Comparison of ENCODE assay signal across 8 mouse cellular contexts in genomic region chr10:127194428-127195327, GRCm38 (mm10). TPM values are rescaled to one million over a fixed set of nuclear protein-coding genes. Genes with fewer than 3 reads are reported as not detected.
DNase-seq lines count a peak whose midpoint lies in the region; ATAC-seq and TF ChIP-seq lines count a peak whose summit lies in the region.

No protein-coding gene starts in this region.

- no peaks in the 10 kb centered on the region for H3K27me3 ChIP-seq in heart, adult 2 months (ENCODE audit: control insufficient read depth, insufficient read depth, low read length)
- no peaks in the 10 kb centered on the region for H3K27me3 ChIP-seq in intestine, postnatal 0 days (replicated peaks; ENCODE audit: control insufficient read depth, insufficient read depth, low read length)

- DNase-seq in 416B (ENCODE audit: low read depth) = peak; percentile 64
- DNase-seq in adipocyte (ENCODE audit: low spot score) = peak; percentile 81
- peak; percentile 65 for DNase-seq in embryo, embryonic 9.5 days (ENCODE audit: extremely low spot score)
- peak; percentile 82 for DNase-seq in heart, adult 2 months
- DNase-seq in lung, adult 18-20 months = peak; percentile 72 to 78
- no peak for DNase-seq in layer of hippocampus, adult 8-10 months (ENCODE audit: low spot score in 2 of 2)

- peak; percentile 46 for TF ChIP-seq POLR2A in heart, adult 2 months (IDR thresholded peaks at IDR 0.05; ENCODE audit: insufficient read depth, low read depth, low read length)

- no peak for TF ChIP-seq CTCF in heart, adult 2 months (IDR thresholded peaks at IDR 0.05)
- TF ChIP-seq CTCF in intestine, postnatal 0 days (IDR thresholded peaks at IDR 0.05; ENCODE audit: low read depth) = no peak

- no peak for TF ChIP-seq EP300 in heart, adult 2 months (IDR thresholded peaks at IDR 0.05; ENCODE audit: insufficient read depth, low read depth, low read length)

- H3K27ac ChIP-seq in heart, adult 2 months = peak overlapping the region; percentile 91
- H3K27ac ChIP-seq in intestine, postnatal 0 days (ENCODE audit: low read depth, low read length) = peak overlapping the region; percentile 86

- H3K4me1 ChIP-seq in heart, adult 2 months (ENCODE audit: control insufficient read depth, insufficient read depth, low read length) = peaks cover 3% of the 10 kb centered on the region; the same call in 1 of the 2 replicates
- H3K4me1 ChIP-seq in intestine, postnatal 0 days (replicated peaks; ENCODE audit: control insufficient read depth, insufficient read depth, low read length) = 0 out of 2 replicates have a peak, but pooled peaks cover 5% of the 10 kb centered on the region

- peak; percentile 34 for ATAC-seq in intestine, postnatal 0 days
- peak; percentile 10; the same call in 1 of the 2 replicates for ATAC-seq in neutrophil, adult 5-6 weeks (ENCODE audit: extremely low read depth, insufficient number of reproducible peaks, low FRiP score, poor library complexity, severe bottlenecking)

- no peaks in the 10 kb centered on the region for H3K79me2 ChIP-seq in heart, adult 2 months (replicated peaks; ENCODE audit: control insufficient read depth, insufficient read depth, low read length)

- H3K9ac ChIP-seq in heart, adult 2 months (ENCODE audit: low read depth, low read length) = peak overlapping the region; percentile 81
- peak overlapping the region; percentile 69 for H3K9ac ChIP-seq in intestine, postnatal 0 days (ENCODE audit: low read depth, low read length)

- H3K4me2 ChIP-seq in intestine, postnatal 0 days (replicated peaks; ENCODE audit: low read depth) = peak overlapping the region; percentile 99

- no peaks in the 10 kb centered on the region for H3K36me3 ChIP-seq in heart, adult 2 months (ENCODE audit: control insufficient read depth, insufficient read depth, low read length)
- H3K36me3 ChIP-seq in intestine, postnatal 0 days (ENCODE audit: control insufficient read depth, insufficient read depth) = peaks cover 34% of the 10 kb centered on the region

- intact Hi-C loops in heart, adult 2 months (cut with DNase I) = loop anchor here (2.0 kb wide), 1 partner anchor 14 kb away; the partner anchor contains the start of gene Slc26a10

- 10% methylated on average over 22 of the region's 22 CpGs for WGBS in heart, adult 2 months
- 9% methylated on average over 22 of the region's 22 CpGs for WGBS in intestine, postnatal 0 days

- H3K4me3 ChIP-seq in heart, adult 2 months = peak overlapping the region; percentile 84
- H3K4me3 ChIP-seq in intestine, postnatal 0 days (ENCODE audit: low read depth, low read length) = peak overlapping the region; percentile 82

- H3K9me3 ChIP-seq in intestine, postnatal 0 days (ENCODE audit: control insufficient read depth) = no peaks in the 10 kb centered on the region

RNA-seq across cellular contexts. Expression of gene Dtx3, which starts 0.8 kb away (rescaled TPM):
- total RNA-seq in heart, adult 2 months (2021) = 10 to 100 TPM; 23.7 to 24.2 TPM
- polyA plus RNA-seq in heart, adult 2 months (2012; rRNA removed) = 92.6 and 102 TPM in 2 replicates
- 22.2 and 24.6 TPM in 2 replicates for polyA plus RNA-seq in intestine, postnatal 0 days (2015; fragmentation: Nextera tagmentation; extraction: Ambion mirVana)
- total RNA-seq in neutrophil, adult 5-6 weeks (2017) = 9.0 and 11.5 TPM in 2 replicates
- total RNA-seq in layer of hippocampus, adult 8-10 months (2022) = 100 to 1,000 TPM; 214 to 267 (median 229) TPM

RNA-seq across cellular contexts. Expression of gene Arhgef25, which starts 4.8 kb away (rescaled TPM):
- 10 to 100 TPM in 1 of 2 experiments, 1 to 10 TPM in 1; 9.8 to 10.1 TPM for total RNA-seq in heart, adult 2 months (2021)
- 17.4 and 18.2 TPM in 2 replicates for polyA plus RNA-seq in heart, adult 2 months (2012; rRNA removed)
- polyA plus RNA-seq in intestine, postnatal 0 days (2015; fragmentation: Nextera tagmentation; extraction: Ambion mirVana) = 14.4 and 15.1 TPM in 2 replicates
- not detected in 2 replicates for total RNA-seq in neutrophil, adult 5-6 weeks (2017)
- 100 to 1,000 TPM; 310 to 386 (median 350) TPM for total RNA-seq in layer of hippocampus, adult 8-10 months (2022)

RNA-seq across cellular contexts. Expression of gene Slc26a10, which starts 14.2 kb away (rescaled TPM):
- 10 to 100 TPM; 13.2 to 14.7 TPM for total RNA-seq in heart, adult 2 months (2021)
- polyA plus RNA-seq in heart, adult 2 months (2012; rRNA removed) = 40.5 and 68.0 TPM in 2 replicates
- 0.52 and 0.65 TPM in 2 replicates for polyA plus RNA-seq in intestine, postnatal 0 days (2015; fragmentation: Nextera tagmentation; extraction: Ambion mirVana)
- 2.5 and 3.0 TPM in 2 replicates for total RNA-seq in neutrophil, adult 5-6 weeks (2017)
- total RNA-seq in layer of hippocampus, adult 8-10 months (2022) = 10 to 100 TPM; 12.2 to 17.5 (median 14.4) TPM

RNA-seq across cellular contexts. Expression of gene Pip4k2c, which starts 16.7 kb away (rescaled TPM):
- 10 to 100 TPM; 25.7 to 28.8 TPM for total RNA-seq in heart, adult 2 months (2021)
- 29.0 and 42.3 TPM in 2 replicates for polyA plus RNA-seq in heart, adult 2 months (2012; rRNA removed)
- 43.0 and 47.0 TPM in 2 replicates for polyA plus RNA-seq in intestine, postnatal 0 days (2015; fragmentation: Nextera tagmentation; extraction: Ambion mirVana)
- total RNA-seq in neutrophil, adult 5-6 weeks (2017) = 36.5 and 37.1 TPM in 2 replicates
- 100 to 1,000 TPM in 1 of 4 experiments, 10 to 100 TPM in 3; 95.0 to 107 (median 98.9) TPM for total RNA-seq in layer of hippocampus, adult 8-10 months (2022)

RNA-seq across cellular contexts. Expression of gene B4galnt1, which starts 29.7 kb away (rescaled TPM):
- 1 to 10 TPM; 1.8 to 2.0 TPM for total RNA-seq in heart, adult 2 months (2021)
- 4.0 and 9.5 TPM in 2 replicates for polyA plus RNA-seq in heart, adult 2 months (2012; rRNA removed)
- polyA plus RNA-seq in intestine, postnatal 0 days (2015; fragmentation: Nextera tagmentation; extraction: Ambion mirVana) = 29.4 and 34.1 TPM in 2 replicates
- 246 and 273 TPM in 2 replicates for total RNA-seq in neutrophil, adult 5-6 weeks (2017)
- total RNA-seq in layer of hippocampus, adult 8-10 months (2022) = 100 to 1,000 TPM; 113 to 123 (median 113) TPM

Comparison
In these comparisons a context has a peak if more than half of its experiments do, and no peak if none do; other contexts are left out.
1. DNase-seq: peak in 416B (single experiment), adipocyte (single experiment), embryo, embryonic 9.5 days (single experiment), heart, adult 2 months (2 of 2) and lung, adult 18-20 months (2 of 2); none in layer of hippocampus, adult 8-10 months (0 of 2).
2. RNA of gene Dtx3, which starts 0.8 kb away (total RNA-seq): 214 to 267 TPM in layer of hippocampus, adult 8-10 months; 23.7 to 24.2 TPM in heart, adult 2 months and 9.0 to 11.5 TPM in neutrophil, adult 5-6 weeks; every median in the first group is over 4 times any median in the second.
3. RNA of gene Arhgef25, which starts 4.8 kb away (total RNA-seq): 310 to 386 TPM in layer of hippocampus, adult 8-10 months; 9.8 to 10.1 TPM in heart, adult 2 months and not detected in neutrophil, adult 5-6 weeks; every median in the first group is over 10 times any median in the second.